Mouse (Mus musculus): ENCODE results near the gene Stx3. TPM values are rescaled to one million over a fixed set of nuclear protein-coding genes. Genes with fewer than 3 reads are reported as not detected.

Gene Stx3
- total RNA-seq, 2 experiments from 2014 or later = 12.1 to 12.2 TPM

DNA sequence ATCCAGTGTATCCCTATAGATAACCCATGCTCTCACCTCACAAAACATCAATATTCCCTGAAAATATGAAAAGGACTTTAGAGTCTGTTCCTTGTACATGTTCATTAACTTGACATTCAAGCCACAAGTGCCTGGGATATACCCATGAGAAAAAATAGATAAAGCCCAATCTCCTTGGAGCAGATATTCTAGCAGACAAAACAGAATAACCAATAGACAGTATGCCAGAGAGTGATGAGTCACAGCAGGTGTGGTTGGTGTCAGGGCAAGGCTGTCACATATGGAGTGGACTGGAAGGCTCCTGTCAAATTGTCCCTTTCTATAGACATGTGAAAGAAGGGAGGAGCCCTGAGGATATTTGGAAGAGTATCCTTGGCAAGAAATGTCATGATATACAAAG lies 73.5 kb downstream of the Stx3 start:
- no peak for ATAC-seq (replicated peaks; ENCODE audit: poor library complexity, severe bottlenecking)

DNA sequence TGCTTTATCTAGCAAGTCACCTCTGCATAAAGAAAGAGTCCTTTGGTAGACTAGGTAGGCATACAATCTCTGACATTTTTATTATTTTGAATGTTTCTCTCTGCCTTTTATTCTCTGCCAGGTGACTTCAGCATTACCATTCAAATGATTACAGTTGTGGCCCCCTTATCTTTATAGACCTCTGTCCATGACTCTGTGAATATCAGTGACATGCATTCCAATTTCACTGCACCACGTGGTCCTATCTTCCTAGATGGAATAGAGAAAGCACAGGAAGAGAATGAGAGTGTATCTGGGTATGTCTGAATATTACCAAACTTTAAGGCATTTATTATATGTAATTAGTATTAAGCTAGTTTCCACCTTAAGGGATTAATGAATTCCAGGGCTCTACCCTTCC lies 82.7 kb downstream of the Stx3 start:
- no peak for ATAC-seq (replicated peaks; ENCODE audit: poor library complexity, severe bottlenecking)

DNA sequence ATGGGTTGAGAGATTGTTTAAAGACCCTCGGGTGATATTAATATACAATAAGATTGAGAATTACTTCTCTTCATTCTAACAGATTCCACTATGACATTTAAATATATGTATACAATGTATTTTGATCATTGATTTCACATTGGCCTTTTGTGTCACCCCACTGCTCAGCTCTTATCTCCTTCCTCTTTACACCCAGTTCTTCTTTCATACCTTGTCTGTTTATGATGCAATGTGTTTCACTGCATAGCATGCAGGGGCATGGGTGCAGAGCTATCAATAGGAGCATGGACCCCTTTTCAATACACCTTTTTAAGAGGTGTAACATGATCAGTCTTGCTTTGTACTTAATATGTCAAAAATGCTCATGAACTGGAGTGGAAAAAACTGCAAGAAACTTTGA lies 88.9 kb downstream of the Stx3 start:
- peak; percentile 87 for ATAC-seq (replicated peaks; ENCODE audit: poor library complexity, severe bottlenecking)

DNA sequence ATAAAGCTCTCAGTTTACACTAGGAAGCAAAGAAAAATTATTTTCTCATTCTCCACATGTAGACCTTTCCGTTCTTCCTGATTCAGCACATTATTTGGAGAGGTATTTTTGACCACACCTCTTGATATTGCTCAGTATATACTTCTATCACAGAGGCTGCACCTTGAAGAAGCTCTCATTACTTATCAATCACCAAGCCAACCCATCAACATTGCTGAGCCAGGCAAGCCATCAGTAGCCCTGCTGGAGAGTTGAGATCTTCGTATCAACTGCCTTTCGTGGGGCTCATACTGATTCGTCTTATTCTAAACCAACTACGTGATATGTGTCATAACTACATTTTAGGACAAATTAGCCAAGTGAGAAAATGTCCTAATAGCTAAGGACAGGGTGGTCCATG lies 91.9 kb downstream of the Stx3 start:
- no peak for ATAC-seq (replicated peaks; ENCODE audit: poor library complexity, severe bottlenecking)

GRCm38 (mm10) chr19:11725915-11726314 lies 93.3 kb downstream of the Stx3 start:
- no peak for ATAC-seq (replicated peaks; ENCODE audit: poor library complexity, severe bottlenecking)

Other genes starting within 250 kb of the Stx3 start
- 3.6 and 6.2 TPM in 2 replicates for gene Ms4a6d, start 214.6 kb downstream of the Stx3 start, total RNA-seq (2014; fragmentation: Nextera tagmentation)
- 2.4 and 2.7 TPM in 2 replicates for gene Ms4a6d, start 214.6 kb downstream of the Stx3 start, total RNA-seq (2017)
- gene Ms4a2, start 195.7 kb downstream of the Stx3 start, total RNA-seq (2014; fragmentation: Nextera tagmentation) = 21.5 and 44.3 TPM in 2 replicates
- 35.0 and 40.7 TPM in 2 replicates for gene Ms4a2, start 195.7 kb downstream of the Stx3 start, total RNA-seq (2017)
- gene Ms4a3, start 178.6 kb downstream of the Stx3 start, total RNA-seq (2014; fragmentation: Nextera tagmentation) = 1,080 and 1,135 TPM in 2 replicates
- 1,013 and 1,248 TPM in 2 replicates for gene Ms4a3, start 178.6 kb downstream of the Stx3 start, total RNA-seq (2017)
- gene Oosp2, start 158.8 kb downstream of the Stx3 start, total RNA-seq (2014; fragmentation: Nextera tagmentation) = 5.0 TPM in 1 of 2 replicates, not detected in the other
- gene Oosp2, start 158.8 kb downstream of the Stx3 start, total RNA-seq (2017) = 1.3 TPM in 1 of 2 replicates, not detected in the other
- 4.7 and 15.8 TPM in 2 replicates for gene Oosp1, start 128.3 kb downstream of the Stx3 start, total RNA-seq (2014; fragmentation: Nextera tagmentation)
- 5.1 and 11.9 TPM in 2 replicates for gene Oosp1, start 128.3 kb downstream of the Stx3 start, total RNA-seq (2017)
- not detected in 2 replicates for gene Oosp3, start 122.3 kb downstream of the Stx3 start, total RNA-seq (2014; fragmentation: Nextera tagmentation)
- not detected in 2 replicates for gene Oosp3, start 122.3 kb downstream of the Stx3 start, total RNA-seq (2017)
- not detected in 2 replicates for gene Gif, start 71.8 kb downstream of the Stx3 start, total RNA-seq (2014; fragmentation: Nextera tagmentation)
- gene Gif, start 71.8 kb downstream of the Stx3 start, total RNA-seq (2017) = not detected in 2 replicates
- gene Mrpl16, start 49.0 kb downstream of the Stx3 start, total RNA-seq (2014; fragmentation: Nextera tagmentation) = 76.7 and 90.4 TPM in 2 replicates
- gene Mrpl16, start 49.0 kb downstream of the Stx3 start, total RNA-seq (2017) = 103 and 113 TPM in 2 replicates
- gene Olfr1417, start 19.8 kb upstream of the Stx3 start, total RNA-seq (2014; fragmentation: Nextera tagmentation) = not detected in 2 replicates
- gene Olfr1417, start 19.8 kb upstream of the Stx3 start, total RNA-seq (2017) = not detected in 2 replicates
- gene Olfr1418, start 41.7 kb upstream of the Stx3 start, total RNA-seq (2014; fragmentation: Nextera tagmentation) = not detected in 2 replicates
- gene Olfr1418, start 41.7 kb upstream of the Stx3 start, total RNA-seq (2017) = not detected in 2 replicates
- not detected in 2 replicates for gene Olfr1419, start 55.7 kb upstream of the Stx3 start, total RNA-seq (2014; fragmentation: Nextera tagmentation)
- not detected in 2 replicates for gene Olfr1419, start 55.7 kb upstream of the Stx3 start, total RNA-seq (2017)
- gene Olfr1420, start 67.2 kb upstream of the Stx3 start, total RNA-seq (2014; fragmentation: Nextera tagmentation) = not detected in 2 replicates
- not detected in 2 replicates for gene Olfr1420, start 67.2 kb upstream of the Stx3 start, total RNA-seq (2017)
- gene Patl1, start 93.0 kb upstream of the Stx3 start, total RNA-seq (2014; fragmentation: Nextera tagmentation) = 33.2 and 43.7 TPM in 2 replicates
- gene Patl1, start 93.0 kb upstream of the Stx3 start, total RNA-seq (2017) = 12.6 and 12.8 TPM in 2 replicates
- gene Osbp, start 146.5 kb upstream of the Stx3 start, total RNA-seq (2014; fragmentation: Nextera tagmentation) = 39.1 and 46.5 TPM in 2 replicates
- 35.2 and 42.3 TPM in 2 replicates for gene Osbp, start 146.5 kb upstream of the Stx3 start, total RNA-seq (2017)
- not detected in 2 replicates for gene Olfr1423, start 221.9 kb upstream of the Stx3 start, total RNA-seq (2014; fragmentation: Nextera tagmentation)
- not detected in 2 replicates for gene Olfr1423, start 221.9 kb upstream of the Stx3 start, total RNA-seq (2017)
- gene Olfr1424, start 243.3 kb upstream of the Stx3 start, total RNA-seq (2014; fragmentation: Nextera tagmentation) = not detected in 2 replicates
- not detected in 2 replicates for gene Olfr1424, start 243.3 kb upstream of the Stx3 start, total RNA-seq (2017)